Mouse (Mus musculus) liver, postnatal 0 days (tissue): ENCODE data around the gene Cluh. TPM values are rescaled to one million over a fixed set of nuclear protein-coding genes. Genes with fewer than 3 reads are reported as not detected.

ENCODE experiments used
- ATAC-seq: fragments of 200-750 bp; cut with Nextera tagmentation; 2 replicates; pipeline ENCODE4 v1.8.0; 2017; ENCODE audit warnings: mild to moderate bottlenecking, moderate library complexity
- DNase-seq: peaks from one replicate; pipeline ENCODE4 v3.0.0-alpha.2; 2016
- H3K27ac ChIP-seq: fragments of 300-500 bp; sonication (generic); 2 replicates; pipeline ENCODE4 v1.5.1; 2014; ENCODE audit warnings: antibody characterized with exemption, moderate library complexity, mild to moderate bottlenecking, low read depth
- H3K27me3 ChIP-seq: fragments of 300-500 bp; sonication (generic); 2 replicates; pipeline ENCODE4 v1.6.1; 2014; ENCODE audit warnings: low read length, control low read depth, mixed read lengths; ENCODE audit not compliant: insufficient read depth
- H3K36me3 ChIP-seq: fragments of 300-500 bp; sonication (generic); replicated peaks from 2 replicates; pipeline ENCODE4 v1.6.1; 2014; ENCODE audit warnings: mild to moderate bottlenecking, control low read depth, low read length, moderate library complexity, mixed read lengths; ENCODE audit not compliant: insufficient read depth
- H3K4me1 ChIP-seq: fragments of 300-500 bp; sonication (generic); 2 replicates; pipeline ENCODE4 v1.6.1; 2014; ENCODE audit warnings: antibody characterized with exemption, mild to moderate bottlenecking, control low read depth; ENCODE audit not compliant: insufficient read depth
- H3K4me2 ChIP-seq: fragments of 300-500 bp; sonication (generic); 2 replicates; pipeline ENCODE4 v1.6.1; 2014; ENCODE audit warnings: low read depth, mild to moderate bottlenecking, low read length, moderate library complexity, mixed read lengths
- H3K4me3 ChIP-seq: fragments of 300-500 bp; sonication (generic); 2 replicates; pipeline ENCODE4 v1.5.1; 2014; ENCODE audit warnings: low read depth, low read length
- H3K9ac ChIP-seq: fragments of 300-500 bp; sonication (generic); replicated peaks from 2 replicates; pipeline ENCODE4 v1.6.1; 2014; ENCODE audit warnings: mild to moderate bottlenecking, moderate library complexity
- H3K9me3 ChIP-seq: fragments of 300-500 bp; sonication (generic); 2 replicates; pipeline ENCODE4 v1.6.1; 2016; ENCODE audit warnings: mild to moderate bottlenecking, control low read depth, low read length, mixed read lengths
- CTCF ChIP-seq: sonication (generic); IDR thresholded peaks from 2 replicates; pipeline ENCODE4 v1.5.1; 2016; ENCODE audit warnings: antibody characterized with exemption, low read depth
- EP300 ChIP-seq: IDR thresholded peaks from 2 replicates; pipeline ENCODE4 v1.6.1; 2016; ENCODE audit warnings: antibody characterized with exemption, low read depth, mild to moderate bottlenecking
- WGBS: fragments of 180-500 bp; shearing (Covaris S2); extraction: QIAGEN DNeasy Blood & Tissue Kit; methylation state at CpG from one replicate; pipeline ENCODE4 v1.1.7; 2014; ENCODE audit not compliant: insufficient replicate concordance; 5-methylcytosine and 5-hydroxymethylcytosine counted together
- polyA plus RNA-seq: library from polyadenylated mRNA; unstranded; fragments of >200 nt; fragmentation: Nextera tagmentation; extraction: Ambion mirVana; gene quantifications from 2 replicates; pipeline ENCODE4 v1.2.1, GENCODE M21; 2015

Cluh gene
- polyA plus RNA-seq, 1 experiment from 2014 or later, result 35.6 TPM

- 20% methylated on average over 9 of the region's 9 CpGs for WGBS
- H3K9ac ChIP-seq, result peak overlapping the region; percentile 74
- peak overlapping the region; percentile 85 for H3K4me2 ChIP-seq
These were observed 10.4 kb upstream of the Cluh start for GRCm38 (mm10) chr11:74638791-74639411.

GRCm38 (mm10) chr11:74639628-74640027 is 9.7 kb upstream of the Cluh start:
- ATAC-seq (no peak), DNase-seq (no peak)
- peaks cover 30% of the 10 kb centered on the region for H3K27me3 ChIP-seq
- no peak overlapping the region for H3K9ac ChIP-seq
- no peaks in the 10 kb centered on the region for H3K9me3 ChIP-seq
- H3K4me2 ChIP-seq, result no peak overlapping the region
- no peak for TF ChIP-seq CTCF
- TF ChIP-seq EP300, result no peak
- no peaks in the 10 kb centered on the region for H3K36me3 ChIP-seq
- H3K4me1 ChIP-seq, result peaks cover 11% of the 10 kb centered on the region
- H3K27ac ChIP-seq, result no peak overlapping the region
- 61% methylated on average over 1 of the region's 1 CpGs for WGBS
- no peak overlapping the region for H3K4me3 ChIP-seq

More at GRCm38 (mm10) chr11:74638791-74639411, 10.4 kb upstream of the Cluh start:
- no peaks in the 10 kb centered on the region for H3K9me3 ChIP-seq
- no peak for ATAC-seq
- no peak for TF ChIP-seq EP300
- TF ChIP-seq CTCF, result no peak
- H3K36me3 ChIP-seq, result no peaks in the 10 kb centered on the region
- peak overlapping the region; percentile 74 for H3K4me3 ChIP-seq
- peaks cover 30% of the 10 kb centered on the region for H3K27me3 ChIP-seq
- H3K27ac ChIP-seq, result peak overlapping the region; percentile 57; the same call in 1 of the 2 replicates
- DNase-seq, result no peak
- H3K4me1 ChIP-seq, result peaks cover 11% of the 10 kb centered on the region

- Histone ChIP-seq H3K9me3 (no peaks in the 10 kb centered on the region), H3K27ac (peak overlapping the region; percentile 78), H3K4me1 (peaks cover 25% of the 10 kb centered on the region), H3K36me3 (no peaks in the 10 kb centered on the region; the same call in 1 of the 2 replicates), H3K4me2 (0 out of 2 replicates have a peak overlapping the region, but pooled peaks have one; percentile 93), H3K4me3 (no peak overlapping the region), H3K9ac (no peak overlapping the region), H3K27me3 (no peaks in the 10 kb centered on the region)
- DNase-seq (no peak), ATAC-seq (no peak)
- TF ChIP-seq EP300, result no peak
- no peak for TF ChIP-seq CTCF
- WGBS, result 77% methylated on average over 1 of the region's 1 CpGs
These were observed 1.3 kb upstream of the Cluh start for GRCm38 (mm10) chr11:74647966-74648365.

GRCm38 (mm10) chr11:74648676-74649075 is 619 bp upstream of the Cluh start:
- 8% methylated on average over 1 of the region's 1 CpGs for WGBS
- Histone ChIP-seq H3K9me3 (no peaks in the 10 kb centered on the region), H3K4me1 (peaks cover 30% of the 10 kb centered on the region), H3K9ac (peak overlapping the region; percentile 92), H3K27me3 (no peaks in the 10 kb centered on the region), H3K4me3 (peak overlapping the region; percentile 90), H3K4me2 (peak overlapping the region; percentile 93), H3K36me3 (no peaks in the 10 kb centered on the region; the same call in none of the 2 replicates), H3K27ac (peak overlapping the region; percentile 78)
- peak; percentile 14; the same call in 1 of the 2 replicates for ATAC-seq
- DNase-seq, result no peak
- TF ChIP-seq CTCF, result no peak
- no peak for TF ChIP-seq EP300

GRCm38 (mm10) chr11:74649647-74650551 is 604 bp downstream of the Cluh start:
- no peaks in the 10 kb centered on the region for H3K9me3 ChIP-seq
- H3K36me3 ChIP-seq, result no peaks in the 10 kb centered on the region; the same call in none of the 2 replicates
- H3K4me2 ChIP-seq, result peak overlapping the region; percentile 93
- under 1% methylated on average over 45 of the region's 53 CpGs for WGBS
- DNase-seq (peak; percentile 71), ATAC-seq (peak; percentile 73)
- H3K27ac ChIP-seq, result peak overlapping the region; percentile 98
- TF ChIP-seq EP300 (no peak; the same call in 1 of the 2 replicates), CTCF (no peak)
- H3K4me1 ChIP-seq, result peaks cover 30% of the 10 kb centered on the region
- H3K9ac ChIP-seq, result peak overlapping the region; percentile 92
- H3K4me3 ChIP-seq, result peak overlapping the region; percentile 90
- no peaks in the 10 kb centered on the region for H3K27me3 ChIP-seq

GRCm38 (mm10) chr11:74650576-74651100 is 1.3 kb downstream of the Cluh start:
- ATAC-seq (no peak), DNase-seq (no peak)
- TF ChIP-seq EP300 (no peak), CTCF (no peak)
- H3K36me3 ChIP-seq, result no peaks in the 10 kb centered on the region; the same call in none of the 2 replicates
- H3K27ac ChIP-seq, result peak overlapping the region; percentile 98
- H3K4me3 ChIP-seq, result peak overlapping the region; percentile 90
- WGBS, result 45% methylated on average over 4 of the region's 4 CpGs
- H3K4me1 ChIP-seq, result peaks cover 30% of the 10 kb centered on the region
- H3K27me3 ChIP-seq, result no peaks in the 10 kb centered on the region
- H3K9ac ChIP-seq, result peak overlapping the region; percentile 92
- no peaks in the 10 kb centered on the region for H3K9me3 ChIP-seq
- H3K4me2 ChIP-seq, result peak overlapping the region; percentile 93
